Mouse (Mus musculus) cerebellum, postnatal 36 days (tissue): ENCODE measurements around the gene C1qtnf5.

Experiments used
- DNase-seq, 2 experiments: peaks; one replicate each; pipeline ENCODE4 v3.0.0; 2021 to 2022; ENCODE audit warnings: mixed read lengths in 2 of 2

The C1qtnf5 gene

GRCm38 (mm10) chr9:44133287-44133686, 26.2 kb downstream of the C1qtnf5 start:
- no peak for DNase-seq

GRCm38 (mm10) chr9:44134101-44134850, 27.2 kb downstream of the C1qtnf5 start, which contains the start of gene Mcam:
Mcam (plus strand) TSS chr9:44134469.
- DNase-seq, result peak; percentile 85 to 87

- peak; percentile 69 to 72 for DNase-seq
These were observed 28.0 kb downstream of the C1qtnf5 start for GRCm38 (mm10) chr9:44134851-44135730.

GRCm38 (mm10) chr9:44135731-44136411, 28.8 kb downstream of the C1qtnf5 start:
- peak; percentile 43 to 58 for DNase-seq

GRCm38 (mm10) chr9:44137846-44138245, 30.8 kb downstream of the C1qtnf5 start:
- DNase-seq, result no peak

GRCm38 (mm10) chr9:44141951-44142350, 34.9 kb downstream of the C1qtnf5 start:
- no peak for DNase-seq

- DNase-seq, result no peak
These were observed 36.4 kb downstream of the C1qtnf5 start for GRCm38 (mm10) chr9:44143421-44143820.

GRCm38 (mm10) chr9:44144023-44144717, 37.1 kb downstream of the C1qtnf5 start:
- DNase-seq, result peak in 1 of 2 experiments; percentile 60

GRCm38 (mm10) chr9:44144718-44145060, 37.6 kb downstream of the C1qtnf5 start:
- peak; percentile 69 to 74 for DNase-seq

GRCm38 (mm10) chr9:44147290-44147689, 40.2 kb downstream of the C1qtnf5 start:
- no peak for DNase-seq
